Mouse (Mus musculus): Measurements from ENCODE around the gene Cd55. TPM values are rescaled to one million over a fixed set of nuclear protein-coding genes. Genes with fewer than 3 reads are reported as not detected.

Cd55 gene
- total RNA-seq (2014; rRNA removed): 14.0 and 21.3 TPM in 2 replicates
- 12.3 and 12.8 TPM in 2 replicates for polyA plus RNA-seq (2015; fragmentation: Nextera tagmentation; extraction: Ambion mirVana)

- peak; percentile 92 for TF ChIP-seq CTCF (IDR thresholded peaks at IDR 0.05)
- Histone ChIP-seq H3K4me1 (ENCODE audit: insufficient read depth, low read length) (no peaks in the 10 kb centered on the region), H3K9ac (replicated peaks; ENCODE audit: low read length, poor library complexity, severe bottlenecking) (peak within 1 kb of the TSS; percentile 89), H3K36me3 (ENCODE audit: insufficient read depth, low read length) (no peaks in the 10 kb centered on the region), H3K27ac (ENCODE audit: low read depth, low read length) (peak within 1 kb of the TSS; percentile 78), H3K4me2 (ENCODE audit: low read depth, low read length, poor library complexity, severe bottlenecking) (peak within 1 kb of the TSS; percentile 83), H3K9me3 (ENCODE audit: low read length) (no peaks in the 10 kb centered on the region), H3K27me3 (ENCODE audit: insufficient read depth, low read length) (no peaks in the 10 kb centered on the region), H3K4me3 (ENCODE audit: low read depth, low read length) (peak within 1 kb of the TSS; percentile 80)
- DNase-seq (ENCODE audit: low spot score) (peak; percentile 91), ATAC-seq (ENCODE audit: low FRiP score) (peak; percentile 94)
- under 1% methylated on average over 44 of the region's 45 CpGs for WGBS
These were observed at the start of gene Cd55 for GRCm38 (mm10) chr1:130462084-130462861. Gene Cd55 (minus strand): TSS chr1:130462744.

DNA sequence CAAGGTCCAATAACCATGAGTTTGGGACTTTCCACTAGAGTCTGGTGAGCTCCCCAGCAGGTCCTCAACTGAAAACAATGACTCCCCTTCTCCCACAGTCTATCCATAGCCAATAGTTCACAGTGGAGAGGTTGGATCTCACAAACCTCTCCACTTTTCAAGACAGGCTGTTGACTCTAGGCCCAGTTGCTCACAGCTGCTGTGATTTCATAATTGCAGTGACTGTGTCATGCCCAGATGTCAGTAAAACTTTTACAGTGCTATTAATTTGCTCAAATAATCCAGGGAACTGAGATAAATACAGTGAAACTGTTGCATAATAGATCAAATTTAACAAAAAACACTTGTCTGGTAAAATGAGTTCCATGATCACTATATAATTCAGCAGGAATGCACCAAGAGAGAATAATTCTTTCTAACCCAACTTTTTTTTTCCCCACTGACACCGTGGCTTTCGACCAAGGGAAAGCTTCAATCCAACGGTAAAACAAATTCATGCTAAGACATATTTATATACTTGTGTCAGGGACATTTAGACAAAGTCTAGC, 49.4 kb upstream of the Cd55 start:
- no peak for DNase-seq (ENCODE audit: low spot score)
- H3K4me2 ChIP-seq (ENCODE audit: low read depth, low read length, poor library complexity, severe bottlenecking): no peak overlapping the region
- H3K9ac ChIP-seq (replicated peaks; ENCODE audit: low read length, poor library complexity, severe bottlenecking): no peak overlapping the region
- H3K36me3 ChIP-seq (ENCODE audit: insufficient read depth, low read length): no peaks in the 10 kb centered on the region
- no peak overlapping the region for H3K27ac ChIP-seq (ENCODE audit: low read depth, low read length)
- WGBS: 94% methylated on average over 3 of the region's 3 CpGs
- TF ChIP-seq CTCF (IDR thresholded peaks at IDR 0.05): no peak
- no peaks in the 10 kb centered on the region for H3K27me3 ChIP-seq (ENCODE audit: insufficient read depth, low read length)
- ATAC-seq (ENCODE audit: low FRiP score): no peak
- no peaks in the 10 kb centered on the region for H3K9me3 ChIP-seq (ENCODE audit: low read length)
- no peaks in the 10 kb centered on the region for H3K4me1 ChIP-seq (ENCODE audit: insufficient read depth, low read length)
- no peak overlapping the region for H3K4me3 ChIP-seq (ENCODE audit: low read depth, low read length)

- TF ChIP-seq CTCF (IDR thresholded peaks at IDR 0.05): no peak
- H3K4me2 ChIP-seq (ENCODE audit: low read depth, low read length, poor library complexity, severe bottlenecking): no peak overlapping the region
- no peaks in the 10 kb centered on the region for H3K4me1 ChIP-seq (ENCODE audit: insufficient read depth, low read length)
- WGBS: 44% methylated on average over 2 of the region's 2 CpGs
- no peaks in the 10 kb centered on the region for H3K27me3 ChIP-seq (ENCODE audit: insufficient read depth, low read length)
- no peak overlapping the region for H3K9ac ChIP-seq (replicated peaks; ENCODE audit: low read length, poor library complexity, severe bottlenecking)
- H3K4me3 ChIP-seq (ENCODE audit: low read depth, low read length): no peak overlapping the region
- no peaks in the 10 kb centered on the region for H3K36me3 ChIP-seq (ENCODE audit: insufficient read depth, low read length)
- no peak overlapping the region for H3K27ac ChIP-seq (ENCODE audit: low read depth, low read length)
- ATAC-seq (ENCODE audit: low FRiP score) (no peak), DNase-seq (ENCODE audit: low spot score) (no peak)
- no peaks in the 10 kb centered on the region for H3K9me3 ChIP-seq (ENCODE audit: low read length)
These were observed 46.4 kb upstream of the Cd55 start for GRCm38 (mm10) chr1:130508957-130509350.

- no peaks in the 10 kb centered on the region for H3K27me3 ChIP-seq (ENCODE audit: insufficient read depth, low read length)
- ATAC-seq (ENCODE audit: low FRiP score): no peak
These were observed 45.7 kb upstream of the Cd55 start for GRCm38 (mm10) chr1:130508030-130508956.

GRCm38 (mm10) chr1:130507408-130507807, 44.9 kb upstream of the Cd55 start:
- H3K36me3 ChIP-seq (ENCODE audit: insufficient read depth, low read length): no peaks in the 10 kb centered on the region
- 83% methylated on average over 2 of the region's 2 CpGs for WGBS
- H3K4me3 ChIP-seq (ENCODE audit: low read depth, low read length): no peak overlapping the region
- H3K9ac ChIP-seq (replicated peaks; ENCODE audit: low read length, poor library complexity, severe bottlenecking): no peak overlapping the region
- no peaks in the 10 kb centered on the region for H3K9me3 ChIP-seq (ENCODE audit: low read length)
- H3K4me2 ChIP-seq (ENCODE audit: low read depth, low read length, poor library complexity, severe bottlenecking): no peak overlapping the region
- ATAC-seq (ENCODE audit: low FRiP score): no peak
- H3K27ac ChIP-seq (ENCODE audit: low read depth, low read length): no peak overlapping the region
- H3K27me3 ChIP-seq (ENCODE audit: insufficient read depth, low read length): no peaks in the 10 kb centered on the region
- TF ChIP-seq CTCF (IDR thresholded peaks at IDR 0.05): no peak
- no peaks in the 10 kb centered on the region for H3K4me1 ChIP-seq (ENCODE audit: insufficient read depth, low read length)
- DNase-seq (ENCODE audit: low spot score): no peak

More at GRCm38 (mm10) chr1:130508030-130508956, 45.7 kb upstream of the Cd55 start:
- no peak for TF ChIP-seq CTCF (IDR thresholded peaks at IDR 0.05)
- H3K4me1 ChIP-seq (ENCODE audit: insufficient read depth, low read length): no peaks in the 10 kb centered on the region
- 60% methylated on average over 6 of the region's 6 CpGs for WGBS
- no peak overlapping the region for H3K4me2 ChIP-seq (ENCODE audit: low read depth, low read length, poor library complexity, severe bottlenecking)
- H3K4me3 ChIP-seq (ENCODE audit: low read depth, low read length): no peak overlapping the region
- no peaks in the 10 kb centered on the region for H3K9me3 ChIP-seq (ENCODE audit: low read length)
- no peaks in the 10 kb centered on the region for H3K36me3 ChIP-seq (ENCODE audit: insufficient read depth, low read length)
- DNase-seq (ENCODE audit: low spot score): no peak
- H3K9ac ChIP-seq (replicated peaks; ENCODE audit: low read length, poor library complexity, severe bottlenecking): no peak overlapping the region
- H3K27ac ChIP-seq (ENCODE audit: low read depth, low read length): no peak overlapping the region
